Mouse (Mus musculus) bone marrow, adult 2 months (tissue): ENCODE results near the gene Ppif.
A peak's percentile ranks its signal among the peaks of the same experiment; 100 is the strongest.

Experiments
- CTCF ChIP-seq: fragments of 200-500 bp; IDR thresholded peaks from 2 replicates; pipeline ENCODE4 v1.5.1; 2011; ENCODE audit warnings: low read length, control low read depth; ENCODE audit not compliant: control insufficient read depth, insufficient read depth
- POLR2A ChIP-seq: fragments of 200-500 bp; IDR thresholded peaks from 2 replicates; pipeline ENCODE4 v1.6.1; 2011; ENCODE audit warnings: low read depth, mild to moderate bottlenecking, control low read depth, low read length, borderline replicate concordance; ENCODE audit not compliant: control insufficient read depth

DNA sequence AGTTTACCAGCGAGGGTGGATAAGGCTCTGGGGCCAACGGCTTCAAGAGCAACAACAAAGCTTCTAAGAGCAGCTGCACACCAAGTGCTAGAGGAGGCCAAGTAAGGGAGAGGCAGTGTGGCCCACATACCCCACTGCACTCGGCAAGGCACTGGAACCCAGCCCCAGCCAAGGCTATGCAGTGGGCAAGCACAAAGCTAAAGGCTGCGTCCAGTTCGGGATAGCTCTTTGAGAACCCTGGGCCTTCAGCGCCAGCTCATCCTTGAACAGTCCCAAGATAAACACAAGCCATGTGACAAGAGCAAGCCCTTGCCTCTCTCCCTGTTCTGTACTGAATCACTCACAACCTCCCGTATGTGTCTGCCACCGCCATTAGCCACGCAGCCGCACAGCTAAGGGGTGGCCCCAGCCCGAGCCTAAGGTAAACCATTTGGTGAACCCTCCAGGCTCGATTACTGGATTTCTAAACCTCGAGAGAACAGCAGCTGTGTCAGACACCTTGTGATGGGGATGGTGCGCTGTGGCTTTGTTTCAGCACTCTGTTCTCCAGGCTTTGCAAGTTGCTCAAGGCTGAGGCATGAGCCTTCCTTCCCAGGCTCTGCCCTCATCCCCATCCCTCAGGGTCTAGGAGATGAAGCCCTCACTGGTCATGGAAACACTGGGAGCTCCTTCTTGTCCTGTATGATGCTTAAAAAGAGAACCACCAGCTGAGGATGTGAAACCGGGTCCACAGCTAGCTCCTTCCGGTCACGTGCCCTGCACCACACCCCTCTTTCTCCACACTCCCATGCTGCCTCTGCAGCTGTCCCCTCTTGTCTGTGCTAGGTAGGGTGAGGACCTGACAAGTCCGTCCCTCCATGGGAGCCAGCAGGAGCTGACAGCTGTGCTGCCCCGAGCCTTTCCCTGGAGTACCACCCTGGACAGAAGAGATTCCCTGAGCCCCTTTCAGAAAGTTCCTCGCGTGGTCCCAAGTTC is 53.3 kb downstream of the Ppif start:
- TF ChIP-seq POLR2A (peak; percentile 52; the same call in 1 of the 2 replicates), CTCF (no peak)
